Mouse (Mus musculus): ENCODE data around the gene Tcf19.
"Not testable (repeated sequence)": the region's sequence is repeated elsewhere in the genome, so short reads cannot be mapped to it uniquely, and the experiment has no call there.

The Tcf19 gene

DNA sequence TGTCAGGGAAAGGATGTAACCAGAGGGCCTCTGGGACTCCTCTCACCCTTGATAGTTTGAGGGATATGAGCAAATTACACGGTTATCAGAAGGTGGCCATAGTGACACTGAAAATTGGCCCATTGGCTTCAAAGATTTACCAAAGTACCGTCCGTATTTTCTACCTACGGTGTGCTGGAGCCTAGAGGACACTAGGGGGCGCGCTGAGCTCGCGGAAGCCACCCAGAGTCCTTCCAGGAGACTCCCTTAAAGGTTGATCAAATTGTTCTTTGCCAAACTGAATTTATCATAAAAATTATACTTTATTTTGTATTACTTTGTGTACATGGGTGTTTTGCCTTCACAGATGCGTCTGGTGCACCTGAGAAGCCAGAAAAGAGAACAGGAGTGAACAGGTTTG is 32.6 kb downstream of the Tcf19 start:
- DNase-seq (ENCODE audit: low spot score) = peak; percentile 75

- DNase-seq (ENCODE audit: low spot score) = peak; percentile 24
Observed at GRCm38 (mm10) chr17:35469842-35470751, 46.5 kb downstream of the Tcf19 start, which contains the start of gene H2-Q10. Gene H2-Q10 (plus strand): TSS chr17:35470089.

GRCm38 (mm10) chr17:35468936-35469335 is 47.7 kb downstream of the Tcf19 start:
- DNase-seq (ENCODE audit: low spot score) = not testable (repeated sequence)

DNA sequence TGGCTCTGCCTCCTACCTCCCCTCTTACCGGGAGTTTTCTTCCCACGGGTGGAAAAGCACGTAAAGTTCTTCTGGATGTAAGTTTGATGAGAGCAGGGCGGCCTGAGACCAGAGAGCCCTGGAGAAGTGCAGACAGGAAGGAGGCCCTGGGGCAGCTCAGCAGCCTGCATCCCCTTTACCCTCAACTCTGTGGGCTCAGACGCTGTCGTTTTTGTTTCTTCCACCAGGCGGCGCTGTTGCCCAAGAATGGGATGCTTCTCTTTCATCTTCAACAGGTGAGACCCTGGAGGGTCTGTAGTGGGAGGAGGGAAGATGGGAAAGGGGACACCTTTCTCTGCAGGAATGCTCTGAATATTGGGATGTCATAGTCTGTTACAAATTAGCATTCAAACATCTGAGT is 51.0 kb downstream of the Tcf19 start:
- peak; percentile 35 for DNase-seq (ENCODE audit: low spot score)
